Mouse (Mus musculus) liver, adult 2 months (tissue): ENCODE results near the gene Zwilch. TPM values are rescaled to one million over a fixed set of nuclear protein-coding genes. Genes with fewer than 3 reads are reported as not detected.

Experiments
- DNase-seq: peaks from one replicate; pipeline ENCODE4 v3.0.0-alpha.2; 2011; ENCODE audit warnings: low read depth, low spot score; ENCODE audit errors: extremely low read depth
- H3K27ac ChIP-seq: fragments of 200-500 bp; replicated peaks from 2 replicates; pipeline ENCODE4 v1.5.1; 2012; ENCODE audit warnings: low read depth, mild to moderate bottlenecking, control low read depth, inconsistent platforms, low read length; ENCODE audit not compliant: insufficient read depth
- H3K27me3 ChIP-seq: fragments of 200-500 bp; 2 replicates; pipeline ENCODE4 v1.6.1; 2012; ENCODE audit warnings: mild to moderate bottlenecking, moderate library complexity, low read length, inconsistent platforms; ENCODE audit not compliant: control insufficient read depth, insufficient read depth
- H3K36me3 ChIP-seq: fragments of 200-500 bp; 2 replicates; pipeline ENCODE4 v1.6.1; 2012; ENCODE audit warnings: low read length, inconsistent platforms; ENCODE audit not compliant: control insufficient read depth, insufficient read depth
- H3K4me1 ChIP-seq: fragments of 200-500 bp; 2 replicates; pipeline ENCODE4 v1.6.1; 2011; ENCODE audit warnings: low read length; ENCODE audit not compliant: control insufficient read depth, insufficient read depth
- H3K4me3 ChIP-seq: fragments of 200-500 bp; 2 replicates; pipeline ENCODE4 v1.5.1; 2011; ENCODE audit warnings: low read depth, mild to moderate bottlenecking, control low read depth, low read length, moderate library complexity; ENCODE audit not compliant: insufficient read depth
- H3K79me2 ChIP-seq: fragments of 200-500 bp; 2 replicates; pipeline ENCODE4 v1.6.1; 2012; ENCODE audit warnings: inconsistent platforms, mild to moderate bottlenecking, low read length, moderate library complexity; ENCODE audit not compliant: control insufficient read depth, insufficient read depth
- H3K9ac ChIP-seq: fragments of 200-500 bp; 2 replicates; pipeline ENCODE4 v1.6.1; 2012; ENCODE audit warnings: low read depth, mild to moderate bottlenecking, control low read depth, inconsistent platforms, low read length
- CTCF ChIP-seq: fragments of 200-500 bp; IDR thresholded peaks from 2 replicates; pipeline ENCODE4 v1.5.1; 2011; ENCODE audit warnings: low read depth, low read length, control low read depth
- POLR2A ChIP-seq: fragments of 200-500 bp; IDR thresholded peaks from 2 replicates; pipeline ENCODE4 v1.6.1; 2011; ENCODE audit warnings: low read length, control low read depth; ENCODE audit not compliant: insufficient read depth; ENCODE audit errors: extremely low read depth
- WGBS: fragments of 180-500 bp; shearing (Covaris S2); methylation state at CpG from one replicate; pipeline ENCODE4 v1.1.7; 2018; 5-methylcytosine and 5-hydroxymethylcytosine counted together
- polyA plus RNA-seq: library from polyadenylated mRNA; depleted of rRNA; stranded (reverse); fragments of >200 nt; gene quantifications from 2 replicates; pipeline ENCODE4 v1.2.3, GENCODE M21; 2012; rRNA removed
- total RNA-seq: library from RNA; depleted of rRNA; stranded (reverse); fragments of >200 nt; gene quantifications from 2 replicates; pipeline ENCODE4 v1.2.3, GENCODE M21; 2014; rRNA removed

Zwilch gene
- total and polyA plus RNA-seq, 2 experiments: 0.12 to 1.6 TPM

- Histone ChIP-seq H3K36me3 (no peaks in the 10 kb centered on the region), H3K4me3 (no peak overlapping the region), H3K79me2 (no peaks in the 10 kb centered on the region), H3K27me3 (no peaks in the 10 kb centered on the region), H3K9ac (no peak overlapping the region), H3K4me1 (peaks cover 18% of the 10 kb centered on the region), H3K27ac (peak overlapping the region; percentile 25; the same call in 1 of the 2 replicates)
- 79% methylated on average over 7 of the region's 7 CpGs for WGBS
- no peak for DNase-seq
- TF ChIP-seq CTCF: no peak
- TF ChIP-seq POLR2A: no peak
These were observed 84.6 kb downstream of the Zwilch start for GRCm38 (mm10) chr9:64088346-64088745.

- H3K36me3 ChIP-seq: no peaks in the 10 kb centered on the region
- no peaks in the 10 kb centered on the region for H3K27me3 ChIP-seq
- TF ChIP-seq POLR2A (no peak), CTCF (peak; percentile 72)
- H3K79me2 ChIP-seq: no peaks in the 10 kb centered on the region
- no peak overlapping the region for H3K4me3 ChIP-seq
- DNase-seq: peak; percentile 80
- H3K4me1 ChIP-seq: peaks cover 18% of the 10 kb centered on the region
- no peak overlapping the region for H3K27ac ChIP-seq
- H3K9ac ChIP-seq: no peak overlapping the region
- WGBS: 40% methylated on average over 5 of the region's 5 CpGs
These were observed 85.3 kb downstream of the Zwilch start for GRCm38 (mm10) chr9:64087461-64088235.

Other genes starting within 250 kb of the Zwilch start
- gene Smad6, start 151.0 kb downstream of the Zwilch start, total RNA-seq: 4.1 and 6.0 TPM in 2 replicates
- 11.4 and 12.6 TPM in 2 replicates for gene Smad6, start 151.0 kb downstream of the Zwilch start, polyA plus RNA-seq
- not detected in 2 replicates for gene Lctl, start 56.0 kb downstream of the Zwilch start, total RNA-seq
- gene Lctl, start 56.0 kb downstream of the Zwilch start, polyA plus RNA-seq: not detected in 2 replicates
- gene Rpl4, start 271 bp upstream of the Zwilch start, total RNA-seq: 401 and 408 TPM in 2 replicates
- gene Rpl4, start 271 bp upstream of the Zwilch start, polyA plus RNA-seq: 250 and 270 TPM in 2 replicates
- 11.2 and 13.9 TPM in 2 replicates for gene Snapc5, start 6.2 kb upstream of the Zwilch start, total RNA-seq
- 5.6 and 7.3 TPM in 2 replicates for gene Snapc5, start 6.2 kb upstream of the Zwilch start, polyA plus RNA-seq
- gene Uchl4, start 62.1 kb upstream of the Zwilch start, total RNA-seq: 0.09 TPM in 1 of 2 replicates, not detected in the other
- gene Uchl4, start 62.1 kb upstream of the Zwilch start, polyA plus RNA-seq: not detected in 2 replicates
- 34.7 and 40.3 TPM in 2 replicates for gene Map2k1, start 80.5 kb upstream of the Zwilch start, total RNA-seq
- gene Map2k1, start 80.5 kb upstream of the Zwilch start, polyA plus RNA-seq: 26.4 and 26.8 TPM in 2 replicates
- 5.7 and 6.0 TPM in 2 replicates for gene Tipin, start 108.5 kb upstream of the Zwilch start, total RNA-seq
- 1.4 and 2.5 TPM in 2 replicates for gene Tipin, start 108.5 kb upstream of the Zwilch start, polyA plus RNA-seq
- 10.8 and 11.7 TPM in 2 replicates for gene Dis3l, start 168.2 kb upstream of the Zwilch start, total RNA-seq
- gene Dis3l, start 168.2 kb upstream of the Zwilch start, polyA plus RNA-seq: 7.7 and 8.4 TPM in 2 replicates
- 0.07 and 0.09 TPM in 2 replicates for gene Megf11, start 212.5 kb upstream of the Zwilch start, total RNA-seq
- 0.02 and 0.13 TPM in 2 replicates for gene Megf11, start 212.5 kb upstream of the Zwilch start, polyA plus RNA-seq